Mouse (Mus musculus): Measurements from ENCODE around the gene Fshr. TPM values are rescaled to one million over a fixed set of nuclear protein-coding genes. Genes with fewer than 3 reads are reported as not detected.

The Fshr gene
- total RNA-seq, 2 experiments from 2014 or later = not detected

DNA sequence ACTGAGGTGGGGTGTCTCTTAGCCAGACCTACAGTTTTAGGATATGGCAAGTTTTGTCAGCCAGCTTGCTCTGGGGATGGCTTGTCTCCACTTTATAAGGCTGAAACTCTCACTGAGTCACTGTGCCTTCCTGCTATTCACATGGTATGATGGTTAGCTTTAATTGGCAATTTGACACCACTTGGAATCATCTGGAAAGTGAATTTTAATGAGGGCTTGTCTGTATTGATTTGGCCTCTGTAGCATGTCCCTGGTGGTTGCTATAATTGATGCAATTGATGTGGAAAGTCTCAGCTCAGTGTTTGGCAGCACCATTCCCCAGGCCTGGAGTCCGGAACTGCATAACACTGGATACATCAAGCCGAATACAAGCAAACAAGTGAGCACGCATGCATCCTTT, 164.4 kb downstream of the Fshr start:
- DNase-seq (ENCODE audit: low spot score in 2 of 2) = no peak

DNA sequence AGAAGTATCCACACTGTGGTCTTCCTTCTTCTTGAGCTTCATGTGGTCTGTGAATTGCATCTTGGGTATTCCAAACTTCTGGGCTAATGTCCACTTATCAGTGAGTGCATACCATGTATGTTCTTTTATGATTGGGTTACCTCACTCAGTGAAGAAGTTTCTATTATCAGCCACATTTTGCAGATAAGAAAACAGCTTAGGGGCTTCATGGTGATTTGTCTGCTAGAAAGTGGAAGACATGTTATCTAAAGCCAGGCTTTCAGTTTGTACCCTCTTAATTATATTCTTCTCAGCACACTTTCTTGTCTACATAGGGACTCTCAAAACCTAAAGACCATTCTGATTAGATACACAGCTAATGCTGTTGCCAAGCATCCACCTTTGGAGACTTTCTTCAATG, 165.8 kb downstream of the Fshr start:
- DNase-seq (ENCODE audit: low spot score in 2 of 2) = no peak

DNA sequence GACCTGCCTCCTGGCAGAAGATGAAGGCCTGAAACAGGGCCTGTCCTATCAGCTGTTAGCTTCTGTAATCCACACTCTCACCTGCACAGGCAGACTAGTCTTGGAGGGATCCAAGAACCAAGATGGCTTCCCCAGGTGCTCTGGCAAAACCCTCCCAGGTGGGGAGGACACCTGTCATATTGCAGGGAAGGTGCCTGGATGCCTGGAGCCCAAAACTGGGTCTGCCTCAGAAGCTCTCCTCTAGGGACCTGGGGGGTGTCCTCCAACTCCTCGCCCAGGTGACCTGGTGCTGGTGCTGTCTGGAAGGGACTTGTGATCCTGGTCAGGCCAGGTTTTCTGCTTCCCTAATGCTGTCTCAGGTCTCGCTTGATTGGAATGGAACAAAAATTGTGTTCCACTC, 167.5 kb downstream of the Fshr start:
- DNase-seq (ENCODE audit: low spot score in 2 of 2) = no peak

DNA sequence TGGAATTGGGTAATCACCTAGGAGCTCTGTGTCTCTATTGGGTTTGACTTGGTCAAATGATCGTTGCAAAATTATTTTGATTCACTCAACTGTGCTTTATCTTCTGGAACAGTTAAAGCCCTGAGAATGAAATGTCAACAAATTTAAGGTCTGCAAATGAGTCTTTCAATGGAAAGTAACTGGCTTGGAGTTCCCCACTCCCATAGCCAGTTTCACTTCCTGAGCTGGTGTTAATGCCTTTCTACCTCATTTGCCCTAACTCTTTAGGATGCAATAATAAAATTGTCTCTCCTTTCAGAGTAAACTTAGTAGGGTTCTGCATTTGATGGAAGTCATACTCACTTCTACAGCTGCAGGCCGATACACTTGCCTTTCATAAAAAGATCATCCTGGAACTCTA, 181.0 kb downstream of the Fshr start:
- DNase-seq (ENCODE audit: low spot score in 2 of 2) = no peak

DNA sequence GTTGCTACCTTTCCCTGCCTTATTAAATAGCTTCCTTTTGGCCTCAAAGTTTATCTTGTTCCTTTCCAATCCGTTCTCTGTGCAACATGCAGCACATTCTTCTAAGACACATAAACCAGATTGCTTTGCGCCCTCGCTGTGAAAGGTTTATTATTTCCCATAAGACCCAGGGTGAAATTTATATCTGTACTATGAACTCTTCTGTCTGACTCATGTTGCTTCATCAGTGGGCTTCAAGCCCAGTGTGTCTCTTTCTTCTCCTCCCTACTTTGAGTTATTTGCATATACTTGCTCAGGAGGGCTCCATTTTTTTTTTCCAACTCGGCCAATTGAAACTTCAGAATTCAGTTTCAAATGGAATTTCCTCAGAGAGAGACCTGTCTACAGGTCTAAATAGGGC, 183.5 kb downstream of the Fshr start:
- DNase-seq (ENCODE audit: low spot score in 2 of 2) = no peak

DNA sequence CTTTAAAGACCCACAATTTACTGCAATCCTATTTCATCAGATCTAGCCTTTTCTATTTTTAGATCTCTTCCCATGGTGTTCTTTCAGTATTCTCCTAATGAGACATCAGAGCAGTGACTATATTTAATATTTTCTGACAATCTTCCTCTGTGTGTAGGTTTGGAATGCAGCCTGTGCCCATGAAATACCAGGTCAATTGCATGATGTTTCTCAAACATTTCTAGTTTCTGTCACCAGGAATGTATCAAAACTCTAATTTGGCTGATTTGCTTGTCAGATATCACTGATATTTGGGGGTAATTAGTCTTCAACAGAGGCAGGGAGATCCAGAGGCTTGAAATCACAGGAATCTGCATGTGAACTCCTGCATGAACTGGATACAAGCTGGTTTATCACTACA, 186.8 kb downstream of the Fshr start:
- no peak for DNase-seq (ENCODE audit: low spot score in 2 of 2)

DNA sequence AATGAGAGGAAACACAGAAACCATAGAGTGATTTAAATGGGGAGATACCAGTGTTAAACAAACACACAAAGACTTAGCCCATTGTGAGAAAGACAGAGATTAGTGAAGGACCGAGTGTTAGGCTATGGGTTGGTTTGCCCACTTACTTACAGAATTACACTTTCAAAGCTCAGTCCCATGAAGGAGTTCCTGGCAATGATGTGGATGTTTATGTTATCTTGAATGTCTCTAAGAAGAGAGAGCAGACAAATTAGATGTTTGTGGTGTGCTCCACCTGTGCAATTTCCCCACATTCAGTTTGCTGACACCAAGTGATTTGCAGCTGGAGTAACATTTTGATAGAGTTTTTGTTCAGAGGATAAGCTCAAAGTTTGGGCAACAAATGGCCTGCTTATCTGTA, 191.4 kb downstream of the Fshr start:
- DNase-seq (ENCODE audit: low spot score in 2 of 2) = no peak

DNA sequence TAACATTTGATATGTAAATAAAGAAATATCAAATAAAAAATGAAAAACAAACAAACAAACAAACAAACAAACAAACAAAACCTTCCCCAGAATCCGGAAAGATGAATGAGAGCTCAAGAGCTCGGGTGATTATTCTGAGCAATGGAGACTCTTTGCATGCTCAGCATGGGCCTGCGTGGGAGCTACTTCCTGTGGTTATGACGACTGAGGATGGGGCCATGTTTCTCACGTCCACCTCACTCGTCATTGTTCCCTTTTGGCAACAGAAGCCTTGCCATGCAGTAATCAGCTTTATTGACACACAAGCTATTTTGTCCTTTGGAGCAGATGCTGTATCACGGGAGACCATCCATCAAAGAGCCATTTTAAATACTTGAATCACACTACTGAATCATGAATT, 191.8 kb downstream of the Fshr start:
- DNase-seq (ENCODE audit: low spot score in 2 of 2) = no peak

DNA sequence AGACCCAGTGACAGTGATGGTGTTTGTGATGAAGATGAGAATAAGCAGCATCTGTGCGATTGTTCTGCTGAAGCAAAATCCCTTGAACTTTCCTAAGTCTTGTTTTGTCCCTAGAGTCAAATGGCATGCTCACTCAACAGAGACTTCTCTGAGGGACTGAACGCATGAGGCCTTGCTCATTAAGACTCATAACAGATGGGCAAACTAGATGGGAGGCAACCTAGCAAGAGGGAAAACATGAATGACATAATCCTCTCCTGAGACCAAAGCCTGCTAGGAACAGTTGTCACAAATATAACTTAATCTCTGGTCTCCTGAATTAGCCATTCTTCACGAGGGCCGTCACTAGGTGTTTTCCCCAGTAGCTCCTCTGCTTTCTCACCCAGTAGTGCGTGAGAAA, 194.5 kb downstream of the Fshr start:
- no peak for DNase-seq (ENCODE audit: low spot score in 2 of 2)

DNA sequence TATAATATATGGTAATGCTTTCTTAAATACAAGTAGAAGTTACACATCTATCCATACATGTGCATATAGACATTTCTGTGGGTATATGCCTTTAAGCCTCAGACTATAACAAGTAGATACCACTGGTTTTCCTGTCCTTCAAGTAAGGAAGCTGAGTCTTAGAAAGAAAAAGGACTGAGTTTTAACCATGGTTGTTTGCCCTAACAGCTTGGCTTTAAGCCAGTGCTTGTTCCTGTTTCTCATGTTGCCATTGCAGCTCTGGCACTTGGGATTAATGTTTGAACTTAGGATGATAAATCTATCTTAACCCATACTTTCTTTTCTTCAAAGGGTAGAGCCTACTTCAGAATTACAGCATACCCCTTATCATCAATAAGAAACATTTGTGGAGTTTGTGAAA, 200.6 kb downstream of the Fshr start:
- DNase-seq (ENCODE audit: low spot score in 2 of 2) = no peak

DNA sequence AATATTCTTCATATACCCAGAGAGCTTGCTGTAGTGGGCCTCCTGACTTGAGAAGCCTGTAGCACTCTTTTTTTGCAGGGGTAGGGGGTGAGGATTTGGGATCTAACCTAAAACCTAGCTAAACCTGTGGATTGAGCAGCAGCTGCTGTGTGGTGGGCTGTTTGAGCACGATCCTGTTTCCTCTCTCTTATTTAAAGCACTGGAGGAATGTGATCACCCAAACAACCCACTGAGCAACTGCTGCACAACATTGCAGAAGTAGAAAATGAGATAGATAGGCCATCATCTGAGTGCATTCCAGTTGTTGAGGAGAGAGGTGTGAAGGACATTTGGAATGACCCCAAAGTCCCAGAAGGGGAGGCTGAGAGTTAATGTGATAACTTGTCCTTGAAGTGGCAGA, 202.2 kb downstream of the Fshr start:
- DNase-seq (ENCODE audit: low spot score in 2 of 2) = no peak

DNA sequence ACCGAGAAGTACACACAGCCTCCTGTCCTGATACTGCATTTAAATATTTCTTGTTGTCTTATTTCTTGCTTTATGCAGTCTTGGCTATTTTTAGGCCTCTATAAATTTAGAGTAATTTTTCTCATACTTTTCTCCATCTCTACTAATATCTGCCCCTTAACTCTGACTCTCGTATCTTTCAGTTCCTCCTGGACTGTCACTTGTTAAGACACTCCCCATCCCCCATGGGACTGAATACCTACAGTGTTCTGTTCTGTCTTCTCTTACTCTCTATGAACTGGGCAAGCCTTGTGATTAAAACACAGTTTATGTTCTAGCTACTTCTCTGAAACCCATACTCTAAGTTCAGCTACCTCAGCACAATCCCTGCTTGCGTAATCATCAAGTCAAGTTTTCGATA, 209.2 kb downstream of the Fshr start:
- DNase-seq (ENCODE audit: low spot score in 2 of 2) = no peak

DNA sequence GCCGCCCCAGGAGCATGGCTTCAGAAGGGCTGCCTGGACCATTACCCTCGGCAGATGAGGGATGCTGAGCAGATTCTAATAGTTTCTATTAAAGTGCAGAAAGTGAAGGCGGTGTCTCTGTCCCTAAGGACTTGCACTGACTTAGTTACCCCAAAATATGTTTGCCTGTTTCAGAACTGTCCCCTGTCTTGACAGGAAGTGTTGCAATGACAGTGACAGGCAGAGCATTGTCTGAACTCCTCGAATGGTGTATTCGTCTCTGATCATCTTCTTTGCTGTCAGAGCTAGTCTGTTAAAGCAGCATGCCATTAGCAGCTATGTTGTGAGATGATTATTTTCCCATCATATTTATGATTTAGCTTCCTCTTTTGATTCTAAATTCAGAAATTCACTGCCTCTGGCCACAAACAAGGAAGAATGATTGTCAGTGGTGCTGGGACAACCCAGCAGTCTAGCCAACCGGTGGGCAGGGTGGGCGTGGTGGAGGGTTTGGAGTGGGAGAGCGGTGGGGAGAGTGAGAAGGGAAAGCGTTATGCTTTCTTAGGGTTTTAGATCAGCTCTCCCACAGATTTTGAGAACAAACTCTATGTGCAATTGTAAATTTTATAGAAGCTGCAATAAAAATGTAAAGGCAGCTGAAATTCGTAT, 219.6 kb downstream of the Fshr start:
- DNase-seq (ENCODE audit: low spot score in 2 of 2) = no peak

DNA sequence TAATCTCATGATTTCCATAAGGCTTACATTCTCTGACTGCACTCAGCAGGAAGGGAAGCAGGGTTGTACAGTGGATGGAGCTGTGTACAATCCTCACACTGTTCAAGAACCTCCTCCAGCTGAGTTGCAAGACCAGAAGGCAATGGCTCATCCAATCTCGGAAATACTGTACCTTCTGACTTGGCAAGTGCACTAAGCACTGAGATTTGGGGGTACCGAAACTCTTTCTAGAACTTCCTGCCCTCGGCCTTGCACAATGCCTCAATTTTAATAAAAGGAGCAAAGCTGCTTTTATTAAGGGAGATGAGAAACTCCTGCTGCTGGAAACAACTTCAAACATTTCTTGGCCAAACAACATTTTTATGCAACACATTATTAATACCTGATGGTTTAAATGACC, 225.9 kb downstream of the Fshr start:
- no peak for DNase-seq (ENCODE audit: low spot score in 2 of 2)

DNA sequence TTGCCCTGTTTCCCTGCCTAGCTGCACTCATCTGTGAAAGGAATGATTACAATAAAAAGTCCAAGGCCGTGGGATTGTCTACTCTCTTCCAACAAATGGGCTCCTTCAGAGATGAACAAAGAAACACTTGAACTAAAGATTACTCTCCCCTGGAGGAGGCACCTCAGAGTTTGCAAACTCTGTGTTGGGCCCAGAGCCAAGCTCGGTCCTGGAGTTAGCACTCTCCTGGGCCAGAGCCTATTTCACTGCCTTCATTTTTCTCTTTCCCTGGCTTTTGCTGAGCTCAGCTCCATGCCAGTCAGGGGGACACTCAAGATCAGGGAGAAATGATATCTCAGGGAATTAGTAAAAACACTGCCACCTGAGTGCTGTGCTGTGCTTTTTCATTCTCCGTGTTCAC, 234.4 kb downstream of the Fshr start:
- no peak for DNase-seq (ENCODE audit: low spot score in 2 of 2)

DNA sequence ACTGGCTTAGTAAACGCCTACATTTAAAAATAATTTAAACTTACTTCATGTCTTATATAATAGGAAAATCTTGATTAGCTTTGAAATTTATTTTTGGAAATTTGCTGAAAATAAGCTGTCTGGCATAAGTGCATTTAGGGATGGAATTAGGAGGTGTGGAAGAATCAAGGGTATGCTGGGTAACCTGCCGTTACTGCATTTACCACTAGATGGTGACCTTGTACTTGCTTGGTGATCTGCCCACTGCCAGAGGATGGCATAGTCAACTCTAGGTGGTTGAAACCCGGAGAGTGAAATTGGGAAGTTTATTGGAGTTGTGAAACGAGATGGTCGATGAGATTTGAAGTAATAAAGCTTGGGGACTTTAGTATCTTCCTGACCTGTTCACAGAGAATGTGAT, 246.5 kb downstream of the Fshr start:
- no peak for DNase-seq (ENCODE audit: low spot score in 2 of 2)

DNA sequence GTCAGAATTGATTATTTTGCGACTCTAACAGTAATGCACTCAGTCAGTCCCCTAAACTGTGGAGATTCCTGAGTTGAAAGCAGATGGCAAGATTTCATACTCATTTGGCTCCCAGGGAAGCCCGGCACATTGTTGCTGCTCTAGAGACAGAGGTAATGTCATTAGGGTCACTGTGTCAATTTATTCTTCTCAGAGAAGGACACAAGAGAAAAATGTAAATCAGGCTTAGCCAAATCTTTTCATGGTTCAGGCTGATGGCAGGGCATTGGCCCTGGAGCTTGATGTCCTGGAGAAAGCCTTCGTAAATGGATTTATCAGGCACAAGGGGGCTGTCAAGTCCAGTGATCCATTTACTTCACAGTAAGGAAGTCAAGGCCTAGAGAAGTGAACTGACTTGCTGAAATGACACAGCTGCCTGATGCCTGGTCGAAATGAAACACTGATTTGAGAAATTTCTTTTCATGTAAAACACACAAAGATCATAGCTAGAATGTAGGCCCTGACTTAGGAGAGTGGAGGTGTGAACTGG, 262.3 kb downstream of the Fshr start:
- no peak for DNase-seq (ENCODE audit: low spot score in 2 of 2)

DNA sequence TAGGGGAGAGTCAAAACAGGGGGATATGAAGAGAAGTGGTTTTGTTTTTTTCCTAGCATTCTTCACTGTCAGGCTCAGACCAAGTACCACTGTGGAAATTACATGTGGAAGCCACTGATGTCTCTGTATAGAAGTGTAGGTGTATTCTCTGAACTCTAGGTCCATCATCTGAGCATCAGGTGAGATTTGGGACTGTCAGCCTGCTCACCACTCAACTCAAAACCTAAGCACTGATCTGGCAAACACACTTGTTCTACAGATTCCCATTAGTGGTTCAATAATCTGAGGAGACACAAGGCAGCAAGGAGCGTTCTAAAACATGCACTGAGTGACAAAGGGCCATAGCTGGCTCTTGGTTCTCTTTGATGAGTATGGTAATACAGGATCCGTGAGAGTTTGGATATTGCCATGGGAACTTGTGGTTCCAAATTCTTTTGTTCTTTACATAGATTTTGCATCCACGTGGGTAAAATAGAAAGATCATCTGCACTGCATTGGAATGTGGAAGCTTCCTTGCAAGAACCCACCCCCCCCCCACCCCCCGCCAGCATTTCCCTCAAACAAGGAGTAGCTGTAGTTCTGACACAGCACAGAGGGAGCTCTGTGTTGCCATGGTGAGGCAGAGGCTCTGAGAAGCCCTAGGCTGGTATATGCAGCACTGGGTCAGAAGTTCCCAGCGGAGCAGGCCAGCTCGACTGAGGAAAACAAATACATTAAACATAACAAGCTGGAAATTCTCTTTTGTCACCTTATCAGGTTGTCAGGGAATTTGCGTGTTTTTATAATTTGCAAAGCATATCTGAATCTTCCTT, 262.9 kb downstream of the Fshr start:
- no peak for DNase-seq (ENCODE audit: low spot score in 2 of 2)

DNA sequence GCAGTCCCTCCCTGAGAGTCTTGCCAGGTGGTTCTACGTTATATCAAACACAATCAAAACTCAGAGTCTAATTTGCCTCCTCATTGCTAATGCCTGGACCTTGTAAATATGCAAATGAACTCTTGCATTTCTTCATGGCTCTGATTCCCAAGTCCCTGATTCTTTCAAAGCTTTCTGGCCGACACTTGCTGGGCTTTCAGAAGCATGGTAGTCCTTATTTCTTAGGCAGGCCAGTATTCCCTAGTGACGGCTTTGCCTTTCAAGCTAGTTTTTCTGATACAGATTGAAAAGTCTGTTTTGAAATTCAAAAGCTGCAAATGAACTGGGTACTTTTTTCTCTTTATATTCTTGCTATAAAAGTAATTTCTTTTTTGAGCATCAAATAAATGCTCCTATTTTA, 263.5 kb downstream of the Fshr start:
- DNase-seq (ENCODE audit: low spot score in 2 of 2) = no peak
